Mouse (Mus musculus) liver, embryonic 15.5 days (tissue): Measurements from ENCODE around the gene Rbm24. TPM values are rescaled to one million over a fixed set of nuclear protein-coding genes. Genes with fewer than 3 reads are reported as not detected.

Experiments used
- ATAC-seq: fragments of 200-750 bp; cut with Nextera tagmentation; 2 replicates; pipeline ENCODE4 v1.8.0; 2017; ENCODE audit warnings: moderate number of reproducible peaks, mild to moderate bottlenecking, moderate library complexity; ENCODE audit not compliant: insufficient read depth
- H3K27ac ChIP-seq: fragments of 300-500 bp; sonication (generic); replicated peaks from 2 replicates; pipeline ENCODE4 v1.5.1; 2015; ENCODE audit warnings: mild to moderate bottlenecking, inconsistent platforms
- H3K27me3 ChIP-seq: fragments of 300-500 bp; sonication (generic); 2 replicates; pipeline ENCODE4 v1.6.1; 2015; ENCODE audit warnings: mild to moderate bottlenecking, inconsistent platforms
- H3K36me3 ChIP-seq: fragments of 300-500 bp; sonication (generic); replicated peaks from 2 replicates; pipeline ENCODE4 v1.6.1; 2015; ENCODE audit warnings: moderate library complexity, mild to moderate bottlenecking, inconsistent platforms
- H3K4me1 ChIP-seq: fragments of 300-500 bp; sonication (generic); replicated peaks from 2 replicates; pipeline ENCODE4 v1.6.1; 2015; ENCODE audit warnings: inconsistent platforms
- H3K4me2 ChIP-seq: fragments of 300-500 bp; sonication (generic); 2 replicates; pipeline ENCODE4 v1.6.1; 2015; ENCODE audit warnings: moderate library complexity, mild to moderate bottlenecking, inconsistent platforms
- H3K4me3 ChIP-seq: fragments of 300-500 bp; sonication (generic); replicated peaks from 2 replicates; pipeline ENCODE4 v1.5.1; 2015; ENCODE audit warnings: mild to moderate bottlenecking, inconsistent platforms
- H3K9ac ChIP-seq: fragments of 300-500 bp; sonication (generic); 2 replicates; pipeline ENCODE4 v1.6.1; 2015; ENCODE audit warnings: moderate library complexity, mild to moderate bottlenecking, inconsistent platforms
- H3K9me3 ChIP-seq: fragments of 300-500 bp; sonication (generic); replicated peaks from 2 replicates; pipeline ENCODE4 v1.6.1; 2016; ENCODE audit warnings: inconsistent platforms
- WGBS: fragments of 180-500 bp; shearing (Covaris S2); methylation state at CpG from one replicate; pipeline ENCODE4 v1.1.7; 2015; ENCODE audit warnings: mixed read lengths; ENCODE audit not compliant: insufficient replicate concordance; 5-methylcytosine and 5-hydroxymethylcytosine counted together
- polyA plus RNA-seq: library from polyadenylated mRNA; unstranded; fragments of >200 nt; fragmentation: Nextera tagmentation; extraction: Ambion mirVana; gene quantifications from 2 replicates; pipeline ENCODE4 v1.2.1, GENCODE M21; 2015

The Rbm24 gene
- polyA plus RNA-seq: 0.33 and 0.58 TPM in 2 replicates

DNA sequence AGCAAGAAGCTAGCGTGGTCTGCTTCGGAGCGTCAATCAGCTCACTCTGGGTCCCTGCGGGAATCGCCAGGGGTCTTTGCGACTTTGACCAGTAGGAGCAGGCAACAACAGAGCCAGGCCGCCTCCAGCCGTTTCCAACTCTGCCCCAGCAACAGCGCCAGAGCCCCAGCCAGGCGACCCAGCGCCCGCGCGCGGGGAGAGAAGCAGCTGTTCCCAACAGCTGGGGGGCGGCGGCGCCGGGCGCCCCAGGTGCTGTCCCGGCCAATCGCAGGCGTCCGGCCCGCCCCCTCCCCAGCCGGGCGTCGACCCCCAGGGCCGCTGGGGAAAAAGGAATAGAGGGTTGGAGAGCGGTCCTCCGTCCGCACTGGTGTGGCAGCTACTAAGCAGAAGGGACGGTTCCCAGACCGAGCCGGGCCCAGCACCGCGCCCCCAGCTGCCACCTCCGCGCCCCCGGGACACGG lies at the start of gene Rbm24:
TSS of gene Rbm24 (plus strand) at position 294 of the 461 bp plus-strand sequence.
- no peaks in the 10 kb centered on the region for H3K36me3 ChIP-seq
- no peak for ATAC-seq
- H3K27ac ChIP-seq: no peak within 1 kb of the TSS

DNA sequence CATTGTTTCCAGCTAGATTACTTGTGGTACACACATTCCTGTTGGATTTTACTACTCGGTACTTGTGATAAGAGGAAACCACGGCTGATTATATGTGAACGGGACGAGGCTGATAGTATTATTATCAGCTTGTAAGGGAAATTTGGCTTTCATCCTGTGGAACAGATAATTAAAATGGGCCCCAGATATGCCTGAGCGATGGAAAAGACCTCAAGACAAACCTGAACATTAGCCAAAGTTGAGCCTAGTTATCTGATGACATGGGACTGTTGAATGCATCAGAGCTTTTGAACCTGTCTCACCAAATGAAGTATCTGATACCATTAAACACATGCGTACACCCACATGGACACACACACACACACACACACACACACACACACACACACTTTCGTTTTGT lies 45.4 kb upstream of the Rbm24 start:
- H3K4me3 ChIP-seq: no peak overlapping the region
- no peaks in the 10 kb centered on the region for H3K27me3 ChIP-seq
- no peak overlapping the region for H3K9ac ChIP-seq
- H3K36me3 ChIP-seq: no peaks in the 10 kb centered on the region
- ATAC-seq: no peak
- WGBS: 30% methylated on average over 7 of the region's 7 CpGs
- no peak overlapping the region for H3K27ac ChIP-seq
- no peak overlapping the region for H3K4me2 ChIP-seq
- no peaks in the 10 kb centered on the region for H3K9me3 ChIP-seq
- no peaks in the 10 kb centered on the region for H3K4me1 ChIP-seq

More for the DNA sequence above, at the start of gene Rbm24:
- Histone ChIP-seq H3K9me3 (no peaks in the 10 kb centered on the region), H3K9ac (no peak within 1 kb of the TSS), H3K4me2 (peak within 1 kb of the TSS; percentile 69), H3K4me1 (no peaks in the 10 kb centered on the region), H3K27me3 (peaks cover 47% of the 10 kb centered on the region), H3K4me3 (peak within 1 kb of the TSS; percentile 46)
- WGBS: under 1% methylated on average over 41 of the region's 41 CpGs

DNA sequence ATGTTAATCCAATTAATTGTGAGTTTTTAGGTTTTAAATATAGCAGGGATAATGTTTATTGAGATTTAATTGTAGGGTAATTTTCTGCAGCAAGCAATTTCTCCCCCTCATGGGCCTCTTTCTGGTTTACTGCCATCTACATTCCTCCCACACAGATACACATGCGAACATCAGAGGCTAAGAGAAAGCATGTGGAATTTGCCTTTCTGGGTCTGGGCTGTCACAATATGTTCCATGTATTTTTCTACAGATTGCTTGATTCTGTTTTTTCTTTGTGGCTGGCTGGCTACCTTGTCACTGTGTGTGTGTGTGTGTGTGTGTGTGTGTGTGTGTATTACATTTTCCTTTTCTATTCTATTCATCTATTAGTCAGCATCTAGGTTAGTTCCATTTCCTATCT lies 42.9 kb upstream of the Rbm24 start:
- no peak for ATAC-seq
- Histone ChIP-seq H3K4me3 (no peak overlapping the region), H3K4me1 (no peaks in the 10 kb centered on the region), H3K9ac (no peak overlapping the region), H3K9me3 (no peaks in the 10 kb centered on the region), H3K27ac (no peak overlapping the region), H3K27me3 (no peaks in the 10 kb centered on the region), H3K36me3 (no peaks in the 10 kb centered on the region), H3K4me2 (no peak overlapping the region)
- WGBS: 59% methylated on average over 1 of the region's 1 CpGs

DNA sequence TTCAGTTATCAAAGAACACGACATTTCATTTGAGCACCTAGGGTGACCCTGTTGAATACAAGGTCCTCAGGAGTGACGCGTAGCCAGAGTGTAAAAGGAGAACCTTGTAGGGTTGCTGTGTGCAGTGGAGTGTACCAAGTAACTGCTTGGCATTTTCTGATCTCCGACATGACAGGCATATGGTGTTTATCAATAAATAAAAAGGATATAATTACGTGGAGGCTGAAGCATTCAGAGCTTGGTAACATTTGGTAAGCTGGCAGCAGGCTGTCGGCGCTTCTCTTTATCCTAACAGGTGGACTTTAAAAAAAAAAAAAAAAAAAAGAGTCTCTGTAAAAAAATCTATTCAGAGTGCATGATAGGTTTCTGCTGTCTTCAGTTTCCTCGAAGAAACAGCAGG lies 30.8 kb upstream of the Rbm24 start:
- no peak overlapping the region for H3K4me3 ChIP-seq
- H3K9ac ChIP-seq: no peak overlapping the region
- no peak overlapping the region for H3K4me2 ChIP-seq
- no peaks in the 10 kb centered on the region for H3K9me3 ChIP-seq
- no peak for ATAC-seq
- no peaks in the 10 kb centered on the region for H3K27me3 ChIP-seq
- H3K36me3 ChIP-seq: no peaks in the 10 kb centered on the region
- H3K4me1 ChIP-seq: no peaks in the 10 kb centered on the region
- 73% methylated on average over 8 of the region's 8 CpGs for WGBS
- H3K27ac ChIP-seq: no peak overlapping the region

DNA sequence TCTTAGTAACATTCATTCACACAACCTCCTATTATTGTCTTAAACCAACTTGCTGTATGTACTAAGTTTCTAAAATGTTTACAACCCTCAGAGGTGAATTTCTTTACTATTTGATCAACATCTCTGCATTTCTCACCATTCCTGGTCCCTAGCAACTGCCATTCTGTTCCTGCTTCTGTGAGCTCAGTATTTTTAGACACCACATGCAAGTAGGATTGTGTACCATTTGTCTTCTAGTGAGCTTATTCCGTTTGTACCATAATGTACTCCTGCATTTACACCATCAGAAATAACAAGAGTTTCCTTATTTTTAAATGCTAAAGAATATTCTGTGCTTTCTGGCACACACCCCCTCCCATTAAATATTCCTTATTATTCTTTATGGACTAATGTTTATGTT lies 26.6 kb upstream of the Rbm24 start:
- Histone ChIP-seq H3K4me2 (no peak overlapping the region), H3K36me3 (no peaks in the 10 kb centered on the region), H3K9me3 (no peaks in the 10 kb centered on the region), H3K4me3 (no peak overlapping the region), H3K9ac (no peak overlapping the region), H3K4me1 (no peaks in the 10 kb centered on the region), H3K27ac (no peak overlapping the region), H3K27me3 (no peaks in the 10 kb centered on the region)
- WGBS: 61% methylated on average over 1 of the region's 1 CpGs
- no peak for ATAC-seq

DNA sequence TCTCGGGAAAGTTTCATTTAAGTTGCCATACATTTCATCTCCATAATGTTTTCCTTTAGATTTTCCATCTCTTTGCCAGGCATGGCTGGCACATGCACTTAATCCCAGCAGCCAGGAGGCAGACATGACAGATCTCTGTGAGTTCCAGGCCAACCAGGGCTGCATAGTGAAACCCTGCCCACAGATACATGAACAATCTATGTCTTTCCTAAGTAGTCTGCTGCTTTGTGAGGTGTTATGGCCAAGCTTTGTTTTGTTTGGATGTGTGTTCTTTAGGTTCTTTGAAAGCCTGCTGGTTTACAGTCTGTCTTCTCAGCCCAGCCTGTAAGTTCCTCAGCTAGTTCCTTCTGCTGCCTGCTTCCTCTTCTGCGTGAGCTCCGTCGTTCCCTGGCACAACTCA lies 25.3 kb upstream of the Rbm24 start:
- no peak overlapping the region for H3K4me3 ChIP-seq
- 29% methylated on average over 4 of the region's 4 CpGs for WGBS
- no peak overlapping the region for H3K9ac ChIP-seq
- H3K36me3 ChIP-seq: no peaks in the 10 kb centered on the region
- no peak for ATAC-seq
- H3K4me1 ChIP-seq: no peaks in the 10 kb centered on the region
- H3K27ac ChIP-seq: no peak overlapping the region
- H3K9me3 ChIP-seq: no peaks in the 10 kb centered on the region
- no peak overlapping the region for H3K4me2 ChIP-seq
- no peaks in the 10 kb centered on the region for H3K27me3 ChIP-seq

DNA sequence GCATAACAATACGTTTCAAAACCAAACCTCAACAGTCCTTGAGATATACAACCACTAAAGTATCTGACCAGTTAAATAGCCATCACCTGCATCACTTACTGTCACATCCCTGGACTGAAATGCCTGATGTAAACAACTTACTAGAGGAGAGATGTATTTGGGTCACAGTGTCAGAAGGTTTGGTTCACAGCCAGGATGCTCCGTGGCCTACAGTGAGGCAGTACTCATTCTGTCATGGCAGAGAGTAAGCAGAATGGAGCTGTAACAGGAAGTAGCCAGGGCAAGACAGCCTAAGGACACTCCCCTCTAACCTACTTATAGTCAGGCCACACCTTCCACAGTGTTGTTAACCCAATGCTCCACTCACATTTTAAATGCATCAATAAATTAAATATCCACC lies 24.3 kb upstream of the Rbm24 start:
- no peak overlapping the region for H3K4me3 ChIP-seq
- H3K9me3 ChIP-seq: no peaks in the 10 kb centered on the region
- no peak for ATAC-seq
- no peaks in the 10 kb centered on the region for H3K36me3 ChIP-seq
- no peaks in the 10 kb centered on the region for H3K4me1 ChIP-seq
- no peak overlapping the region for H3K9ac ChIP-seq
- no peak overlapping the region for H3K27ac ChIP-seq
- H3K4me2 ChIP-seq: no peak overlapping the region
- 60% methylated on average over 2 of the region's 2 CpGs for WGBS
- no peaks in the 10 kb centered on the region for H3K27me3 ChIP-seq

DNA sequence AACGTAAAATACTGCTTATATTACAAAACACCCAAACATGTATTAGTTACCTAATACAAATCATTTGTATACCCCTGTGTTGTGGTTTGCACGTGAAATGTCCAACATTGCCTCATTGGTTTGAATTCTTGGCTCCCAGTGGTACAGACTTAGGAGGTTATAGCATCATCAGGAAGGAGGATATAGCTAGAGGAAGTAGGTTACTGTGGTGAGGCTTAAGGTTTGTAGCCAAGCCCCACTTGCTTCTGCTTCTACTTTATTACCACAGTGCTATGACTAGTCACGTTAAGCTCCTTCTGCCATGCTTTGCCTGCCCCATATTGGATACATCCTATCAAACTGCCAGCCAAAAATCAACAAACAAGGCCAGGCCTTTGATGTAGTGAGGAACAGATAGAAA lies 21.0 kb upstream of the Rbm24 start:
- H3K27ac ChIP-seq: no peak overlapping the region
- no peak for ATAC-seq
- 37% methylated on average over 3 of the region's 3 CpGs for WGBS
- H3K27me3 ChIP-seq: no peaks in the 10 kb centered on the region
- H3K4me1 ChIP-seq: no peaks in the 10 kb centered on the region
- H3K9me3 ChIP-seq: no peaks in the 10 kb centered on the region
- H3K4me2 ChIP-seq: no peak overlapping the region
- H3K4me3 ChIP-seq: no peak overlapping the region
- no peak overlapping the region for H3K9ac ChIP-seq
- no peaks in the 10 kb centered on the region for H3K36me3 ChIP-seq

DNA sequence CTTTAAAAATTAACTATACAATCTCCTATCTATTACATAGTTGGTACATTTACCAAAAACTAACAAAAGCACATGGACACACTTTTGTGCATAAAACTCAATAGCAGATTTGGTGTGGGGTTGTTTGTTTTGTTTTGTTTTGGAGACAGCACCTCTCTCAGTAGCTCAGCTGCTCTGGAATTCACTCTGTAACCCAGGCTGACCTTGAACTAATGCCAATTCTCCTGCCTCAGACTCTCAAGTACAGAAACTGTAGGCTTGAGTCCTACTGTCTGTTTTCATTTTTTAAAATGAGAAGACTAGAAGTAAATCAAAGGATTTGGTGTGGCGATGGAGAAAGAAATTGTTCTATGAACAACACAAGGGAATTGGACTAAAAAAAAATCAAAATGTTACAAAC lies 11.1 kb upstream of the Rbm24 start:
- Histone ChIP-seq H3K36me3 (no peaks in the 10 kb centered on the region), H3K4me3 (no peak overlapping the region), H3K27ac (no peak overlapping the region), H3K9ac (no peak overlapping the region), H3K4me1 (no peaks in the 10 kb centered on the region), H3K9me3 (no peaks in the 10 kb centered on the region), H3K27me3 (no peaks in the 10 kb centered on the region), H3K4me2 (no peak overlapping the region)
- 69% methylated on average over 1 of the region's 1 CpGs for WGBS
- no peak for ATAC-seq

DNA sequence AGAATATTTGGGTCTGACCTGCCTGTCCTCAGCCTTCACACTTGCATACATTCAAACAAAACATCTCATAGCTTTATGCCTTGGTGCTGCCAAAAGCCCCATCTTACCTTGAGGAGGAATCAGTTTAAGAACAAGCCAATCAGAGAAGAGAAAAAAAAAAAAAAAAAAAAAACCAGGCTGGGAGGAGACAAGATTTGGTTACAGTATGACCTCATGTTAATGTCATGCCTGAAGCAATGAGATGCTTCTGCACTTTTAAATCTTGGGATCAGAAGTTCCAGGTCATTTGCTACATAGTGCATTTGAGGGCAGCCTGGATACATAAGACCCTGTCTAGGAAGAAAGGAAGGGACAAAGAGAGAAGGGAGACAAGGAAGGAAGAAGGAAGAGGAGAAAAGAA lies 6.0 kb upstream of the Rbm24 start:
- Histone ChIP-seq H3K4me1 (no peaks in the 10 kb centered on the region), H3K9me3 (no peaks in the 10 kb centered on the region), H3K9ac (no peak overlapping the region), H3K27me3 (peaks cover 14% of the 10 kb centered on the region), H3K36me3 (no peaks in the 10 kb centered on the region), H3K4me2 (no peak overlapping the region), H3K4me3 (no peak overlapping the region), H3K27ac (no peak overlapping the region)
- no peak for ATAC-seq

DNA sequence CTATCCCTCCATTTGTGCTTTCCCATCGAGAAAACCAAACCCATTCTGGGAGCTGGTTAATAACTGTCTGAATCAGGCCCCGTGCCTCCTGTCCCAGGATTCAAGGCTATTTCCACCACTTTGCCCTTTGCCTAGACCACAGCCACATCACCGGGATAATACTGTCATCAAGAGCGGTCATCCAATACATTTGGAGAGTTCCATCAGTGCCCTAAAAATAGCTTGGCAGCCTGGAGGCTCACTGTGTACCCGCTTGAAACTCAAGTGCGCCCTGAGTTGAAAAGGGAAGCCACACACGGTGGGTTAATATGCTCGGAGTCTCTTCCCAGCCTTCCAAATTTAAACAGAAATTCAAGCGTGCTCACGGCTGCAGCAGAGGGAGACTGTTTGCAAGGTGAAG lies 4.6 kb upstream of the Rbm24 start:
- 71% methylated on average over 10 of the region's 10 CpGs for WGBS
- no peak overlapping the region for H3K27ac ChIP-seq
- H3K4me2 ChIP-seq: no peak overlapping the region
- ATAC-seq: no peak
- no peaks in the 10 kb centered on the region for H3K9me3 ChIP-seq
- H3K4me3 ChIP-seq: no peak overlapping the region
- H3K36me3 ChIP-seq: no peaks in the 10 kb centered on the region
- peaks cover 27% of the 10 kb centered on the region for H3K27me3 ChIP-seq
- H3K9ac ChIP-seq: no peak overlapping the region
- H3K4me1 ChIP-seq: no peaks in the 10 kb centered on the region

DNA sequence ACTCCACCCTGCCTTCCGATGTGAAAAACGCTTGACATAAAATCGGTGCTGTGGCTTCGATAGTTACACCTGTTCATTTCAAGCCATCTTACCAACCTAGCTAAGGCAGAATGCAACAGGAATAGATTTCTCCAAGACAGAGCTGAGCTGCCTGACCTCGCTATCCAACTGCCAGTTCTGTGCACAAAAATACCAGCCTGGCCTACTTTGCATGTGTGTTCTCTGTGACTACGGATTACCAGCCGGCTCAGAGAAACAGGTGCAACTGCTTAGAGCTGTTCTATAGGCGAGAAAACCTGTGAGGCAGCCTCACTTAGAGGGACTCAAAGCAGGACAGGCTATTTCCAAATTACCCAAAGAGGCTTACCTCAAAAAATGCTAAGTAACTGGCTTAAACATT lies 4.2 kb upstream of the Rbm24 start:
- Histone ChIP-seq H3K4me3 (no peak overlapping the region), H3K36me3 (no peaks in the 10 kb centered on the region), H3K27me3 (peaks cover 32% of the 10 kb centered on the region), H3K9me3 (no peaks in the 10 kb centered on the region), H3K4me2 (no peak overlapping the region), H3K4me1 (no peaks in the 10 kb centered on the region), H3K9ac (no peak overlapping the region), H3K27ac (no peak overlapping the region)
- 71% methylated on average over 8 of the region's 8 CpGs for WGBS
- no peak for ATAC-seq
